Mouse (Mus musculus): ENCODE data around the gene Cldn12. TPM values are rescaled to one million over a fixed set of nuclear protein-coding genes. Genes with fewer than 3 reads are reported as not detected.

Gene Cldn12
- polyA plus RNA-seq (2012; rRNA removed; ENCODE audit: low replicate concordance) = 11.3 and 21.2 TPM in 2 replicates

DNA sequence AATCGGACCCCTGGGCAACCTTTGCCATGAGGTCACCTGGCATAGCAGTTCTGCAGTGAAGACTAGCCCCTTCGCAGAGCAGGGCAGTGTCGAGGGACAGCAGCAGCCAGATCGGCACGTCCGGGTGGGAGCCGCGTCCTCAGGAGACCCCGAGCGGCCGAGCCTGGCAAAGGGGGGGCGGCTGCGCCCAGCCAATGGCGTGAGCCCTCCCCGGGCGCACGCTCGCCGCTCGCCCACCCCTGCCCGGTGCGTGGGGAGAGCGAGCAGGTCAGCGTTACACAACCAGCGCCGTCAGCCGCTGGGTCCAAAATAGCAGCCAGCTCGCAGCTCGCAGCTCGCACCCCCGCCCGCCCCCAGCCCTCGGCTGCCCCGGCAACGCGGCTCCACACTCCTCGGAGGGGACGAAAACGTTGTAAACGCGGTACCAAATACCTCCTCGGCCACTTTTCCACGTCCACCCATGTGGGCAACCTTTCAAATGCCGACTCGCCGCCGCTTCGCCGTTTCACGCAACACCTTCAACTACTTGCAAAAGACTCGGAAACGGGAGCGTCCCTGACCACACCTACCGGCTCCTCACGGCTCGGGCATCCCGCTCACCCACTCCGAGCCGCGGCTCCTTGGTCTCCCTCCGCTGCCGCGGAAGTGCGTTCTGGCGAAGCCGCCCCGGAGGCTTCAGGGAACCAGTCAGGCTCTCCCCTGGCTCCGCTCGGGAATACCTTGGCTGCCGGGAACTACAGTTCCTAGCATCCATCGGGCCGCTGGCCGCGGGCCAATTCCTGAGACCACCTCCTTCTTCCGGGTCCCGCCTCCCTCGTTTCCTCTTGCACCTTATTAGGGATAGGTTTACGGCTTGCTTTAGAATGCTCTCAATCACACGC, at the start of gene Cldn12:
Gene Cldn12, minus strand, starts transcription at position 763 of the 881 bp plus-strand sequence.

DNA sequence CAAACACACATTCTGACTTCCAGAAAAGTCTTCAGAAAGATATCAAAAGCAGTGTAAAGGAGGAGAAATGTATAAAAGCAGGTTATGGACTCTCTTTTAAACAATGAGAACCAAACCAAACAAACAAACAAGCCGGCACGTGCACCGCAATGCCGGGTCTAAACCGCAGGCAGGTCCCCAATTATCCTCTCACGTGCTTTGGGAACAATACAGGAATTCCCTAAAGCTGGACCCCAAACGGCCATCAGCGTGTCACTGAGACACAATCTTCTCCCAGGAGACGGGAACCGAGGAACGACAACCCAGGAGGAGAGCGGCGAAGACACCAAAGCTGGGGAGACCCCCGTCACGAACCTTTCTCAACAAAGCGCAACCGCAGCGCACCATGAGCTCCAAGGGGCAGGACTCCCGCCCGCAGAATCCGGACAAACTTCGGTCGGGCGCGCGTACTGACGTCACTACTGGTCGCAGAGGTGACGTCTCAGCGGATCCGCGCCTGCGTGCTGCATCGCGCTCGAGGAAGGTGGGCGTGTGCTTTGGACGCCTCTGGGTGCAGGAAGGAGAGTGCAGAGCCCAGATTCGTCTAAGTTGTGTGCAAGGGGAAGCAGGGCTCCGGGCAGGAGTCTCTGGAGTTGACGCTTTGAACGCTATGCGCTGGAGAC, 44.5 kb upstream of the Cldn12 start, which contains the start of gene Gtpbp10:
Gene Gtpbp10, minus strand, starts transcription at position 460 of the 662 bp plus-strand sequence.

DNA sequence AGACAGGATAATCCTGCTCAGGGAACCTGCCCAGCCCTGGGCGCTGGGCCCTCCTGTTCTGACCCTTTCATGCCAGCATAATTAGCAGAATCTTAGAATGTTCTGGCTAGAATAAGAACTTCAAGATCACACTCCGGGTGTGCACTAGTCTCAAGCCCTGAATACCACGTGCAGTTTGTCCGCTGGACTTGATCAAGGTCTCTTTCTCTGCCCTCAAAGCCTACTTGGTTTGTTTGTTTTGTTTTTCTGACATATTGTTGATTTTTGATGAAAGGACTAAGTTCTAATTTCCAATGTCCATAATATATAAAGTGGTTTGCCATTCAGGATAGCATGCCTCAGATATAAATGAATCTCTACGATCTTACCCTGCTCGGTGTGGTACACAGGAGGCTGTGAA, 35.7 kb downstream of the Cldn12 start, which contains the start of gene 1700015F17Rik:
Gene 1700015F17Rik, minus strand, starts transcription at position 101 of the 400 bp plus-strand sequence.

Other genes starting within 250 kb of the Cldn12 start
- gene Cdk14, start 94.6 kb downstream of the Cldn12 start, polyA plus RNA-seq (2012; rRNA removed; ENCODE audit: low replicate concordance) = 4.7 and 13.6 TPM in 2 replicates
- gene 1700015F17Rik, start 35.8 kb downstream of the Cldn12 start, polyA plus RNA-seq (2012; rRNA removed; ENCODE audit: low replicate concordance) = not detected in 2 replicates
- 1.2 and 3.4 TPM in 2 replicates for gene Gtpbp10, start 44.6 kb upstream of the Cldn12 start, polyA plus RNA-seq (2012; rRNA removed; ENCODE audit: low replicate concordance)
- gene Gm8773, start 58.8 kb upstream of the Cldn12 start, polyA plus RNA-seq (2012; rRNA removed; ENCODE audit: low replicate concordance) = 0.47 and 0.62 TPM in 2 replicates
- 0.37 and 0.56 TPM in 2 replicates for gene Cfap69, start 149.3 kb upstream of the Cldn12 start, polyA plus RNA-seq (2012; rRNA removed; ENCODE audit: low replicate concordance)
- 3.4 and 6.7 TPM in 2 replicates for gene Steap2, start 179.6 kb upstream of the Cldn12 start, polyA plus RNA-seq (2012; rRNA removed; ENCODE audit: low replicate concordance)
- gene Steap1, start 234.4 kb upstream of the Cldn12 start, polyA plus RNA-seq (2012; rRNA removed; ENCODE audit: low replicate concordance) = 0.35 and 0.76 TPM in 2 replicates